Mouse (Mus musculus) G1E (cell line): ENCODE data around the gene Mrln.

ENCODE experiments used
- CTCF ChIP-seq: IDR thresholded peaks from 2 replicates; pipeline ENCODE4 v1.5.1; 2012; ENCODE audit warnings: low read depth, low read length, inconsistent platforms, mixed read lengths
- GATA1 ChIP-seq: IDR thresholded peaks from 2 replicates; pipeline ENCODE4 v1.6.1; 2012; ENCODE audit warnings: borderline replicate concordance, low read length, inconsistent platforms, mixed read lengths
- POLR2AphosphoS5 ChIP-seq: IDR thresholded peaks from 2 replicates; pipeline ENCODE4 v1.6.1; 2012; ENCODE audit warnings: low read depth, low read length, inconsistent platforms; ENCODE audit not compliant: insufficient replicate concordance
- TAL1 ChIP-seq: conservative IDR thresholded peaks from 2 replicates; pipeline ENCODE4 v1.6.1; 2012; ENCODE audit warnings: low read depth, low read length, inconsistent platforms, mixed read lengths

GRCm38 (mm10) chr10:70262051-70262450 lies 57.6 kb downstream of the Mrln start:
- TF ChIP-seq CTCF = no peak
- TF ChIP-seq POLR2AphosphoS5 = no peak
- no peak for TF ChIP-seq TAL1
- no peak for TF ChIP-seq GATA1
